Mouse (Mus musculus) cerebellum, adult 8-10 months (tissue): ENCODE measurements around the gene Neo1.

Source experiments
- DNase-seq: peaks from one replicate; pipeline ENCODE4 v3.0.0; 2022

The Neo1 gene

GRCm38 (mm10) chr9:58859080-58859635, 177.1 kb downstream of the Neo1 start:
- no peak for DNase-seq

GRCm38 (mm10) chr9:58854931-58855330, 181.3 kb downstream of the Neo1 start:
- DNase-seq, result no peak

GRCm38 (mm10) chr9:58849576-58850315, 186.5 kb downstream of the Neo1 start:
- DNase-seq, result no peak

GRCm38 (mm10) chr9:58847676-58848075, 188.6 kb downstream of the Neo1 start:
- DNase-seq, result no peak

DNA sequence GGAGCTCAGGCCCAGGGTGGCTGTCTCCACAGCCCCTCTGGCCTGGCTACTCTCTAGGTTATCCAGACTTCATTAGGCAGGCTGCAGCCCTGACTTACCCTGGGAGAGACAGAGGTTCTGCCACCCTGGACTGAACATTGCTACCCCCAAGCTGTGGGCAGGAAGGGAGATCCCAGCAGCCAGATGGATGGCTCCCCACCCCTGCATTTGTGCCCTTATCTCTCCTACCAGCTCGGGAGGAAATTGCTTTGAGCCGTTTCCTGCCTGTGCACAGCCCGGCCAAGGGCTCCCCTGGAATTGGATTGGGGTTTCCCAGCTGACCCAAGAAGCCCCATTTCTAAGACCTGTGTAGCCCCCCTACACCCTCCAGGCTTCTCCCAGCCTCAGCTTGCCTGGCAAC, 189.2 kb downstream of the Neo1 start:
- no peak for DNase-seq

GRCm38 (mm10) chr9:58844597-58844996, 191.6 kb downstream of the Neo1 start:
- no peak for DNase-seq

DNA sequence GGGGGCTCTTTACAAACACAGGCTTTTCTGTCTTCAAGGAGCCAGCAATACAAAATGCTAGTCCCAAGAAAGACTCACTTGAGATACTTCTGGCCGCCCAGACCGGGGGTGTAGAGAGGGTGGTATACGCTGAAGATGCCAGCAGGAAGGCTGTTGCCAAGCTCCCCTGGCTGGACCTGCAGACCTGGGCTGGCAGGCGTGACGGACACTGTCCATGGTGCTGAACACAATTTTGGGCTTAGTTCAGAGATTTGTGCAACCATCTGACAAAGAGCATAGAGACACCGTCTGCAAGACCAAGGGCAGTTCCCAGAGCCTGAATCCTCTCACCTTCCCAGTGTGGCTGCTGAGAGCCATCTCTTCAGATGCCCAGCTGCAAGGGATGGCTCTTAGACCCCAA, 194.6 kb downstream of the Neo1 start:
- DNase-seq, result no peak

DNA sequence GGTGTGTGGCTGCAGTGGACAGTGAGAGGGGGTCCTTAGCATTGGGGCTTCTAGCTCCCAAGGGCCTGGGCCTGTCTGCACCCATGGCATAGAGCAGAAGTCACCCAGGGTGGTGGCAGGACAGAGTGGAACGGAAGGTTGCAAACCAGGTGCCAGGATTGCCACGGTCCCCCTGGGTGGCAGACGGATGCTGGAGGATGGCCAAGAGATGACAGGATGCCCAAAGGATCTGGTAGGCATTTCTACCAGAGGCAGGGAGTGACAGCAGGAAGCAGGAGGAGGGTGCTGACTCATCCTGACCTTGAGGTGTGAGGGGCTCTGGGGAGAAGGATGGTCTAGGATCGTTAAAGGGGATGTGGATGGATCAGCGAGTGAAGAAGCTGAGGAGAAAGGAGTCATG, 197.7 kb downstream of the Neo1 start:
- no peak for DNase-seq

DNA sequence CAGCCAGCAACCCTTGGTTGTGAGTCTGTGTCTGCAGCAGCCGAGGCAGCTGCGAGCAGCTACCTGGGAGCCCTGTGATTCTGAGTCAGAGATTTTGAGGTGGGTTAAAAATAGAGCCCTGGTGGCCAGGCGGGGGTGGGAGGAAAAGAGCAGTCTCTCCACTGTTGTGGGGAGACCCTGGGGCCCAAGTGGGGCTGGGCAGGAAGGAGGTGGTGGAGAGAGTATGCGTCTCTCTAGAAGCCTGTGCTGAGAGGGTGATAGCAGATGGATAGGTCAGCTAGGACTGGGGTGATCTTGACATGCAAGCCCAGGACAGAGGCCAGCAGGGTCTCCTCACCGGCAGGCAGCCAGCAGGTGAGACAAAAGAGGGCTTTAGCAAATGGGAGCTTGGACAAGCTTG, 199.1 kb downstream of the Neo1 start:
- no peak for DNase-seq

DNA sequence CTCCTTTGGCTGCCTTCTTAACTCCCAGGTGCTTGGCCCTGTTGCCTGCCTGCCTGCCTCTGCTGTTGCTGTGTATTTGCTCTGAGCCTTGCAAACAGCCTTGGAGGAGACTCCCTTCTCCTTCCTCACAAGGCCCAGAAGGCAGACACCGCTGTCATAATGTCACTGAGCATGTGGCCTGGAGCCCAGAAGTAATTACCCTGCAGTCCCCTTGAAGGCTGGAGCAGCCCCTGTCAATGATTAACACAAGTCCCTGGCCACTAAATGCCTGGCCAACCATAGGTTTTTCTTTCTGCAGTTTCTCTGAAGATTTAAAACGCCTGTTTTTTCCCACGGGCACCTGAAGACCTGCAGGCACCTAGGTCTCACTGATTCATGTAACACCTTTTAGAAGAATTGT, 203.3 kb downstream of the Neo1 start:
- DNase-seq, result no peak

DNA sequence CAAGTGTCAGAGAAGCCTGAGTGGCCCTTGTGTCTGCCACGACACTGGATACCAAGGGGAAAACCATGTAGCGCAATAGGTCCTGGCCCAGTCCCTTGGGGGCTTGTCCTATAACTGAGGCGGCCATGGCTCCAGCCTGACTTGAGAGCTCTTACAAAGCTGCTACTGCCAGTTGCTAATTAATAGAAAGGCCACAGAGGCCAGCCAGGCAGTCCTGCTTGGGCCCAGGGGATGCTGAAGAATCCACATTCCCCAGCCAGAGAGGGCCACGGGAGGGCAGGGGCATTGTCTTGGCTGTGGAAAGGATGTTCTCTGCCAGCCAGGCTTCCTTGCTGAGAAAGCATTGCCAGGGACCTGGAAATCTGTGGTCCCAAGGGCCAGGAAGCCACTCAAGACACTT, 206.6 kb downstream of the Neo1 start:
- DNase-seq, result no peak
